Mouse (Mus musculus) thymus, adult 2 months (tissue): ENCODE results near the gene Smad3. TPM values are rescaled to one million over a fixed set of nuclear protein-coding genes. Genes with fewer than 3 reads are reported as not detected.

ENCODE experiments used
- DNase-seq: peaks from one replicate; pipeline ENCODE4 v3.0.0; 2021
- H3K27ac ChIP-seq: fragments of 200-500 bp; 2 replicates; pipeline ENCODE4 v1.5.1; 2012; ENCODE audit warnings: low read length, control low read depth; ENCODE audit not compliant: control insufficient read depth, insufficient read depth
- H3K27me3 ChIP-seq: fragments of 200-500 bp; 2 replicates; pipeline ENCODE4 v1.6.1; 2012; ENCODE audit warnings: mild to moderate bottlenecking, low read length, moderate library complexity, mixed read lengths; ENCODE audit not compliant: control insufficient read depth, insufficient read depth
- H3K36me3 ChIP-seq: fragments of 200-500 bp; 2 replicates; pipeline ENCODE4 v1.6.1; 2012; ENCODE audit warnings: mild to moderate bottlenecking, low read length, moderate library complexity; ENCODE audit not compliant: control insufficient read depth, insufficient read depth
- H3K4me1 ChIP-seq: fragments of 200-500 bp; replicated peaks from 2 replicates; pipeline ENCODE4 v1.6.1; 2012; ENCODE audit warnings: low read length; ENCODE audit not compliant: control insufficient read depth, insufficient read depth
- H3K4me3 ChIP-seq: fragments of 200-500 bp; 2 replicates; pipeline ENCODE4 v1.5.1; 2012; ENCODE audit warnings: mild to moderate bottlenecking, low read length, control low read depth, moderate library complexity; ENCODE audit not compliant: control insufficient read depth, insufficient read depth
- CTCF ChIP-seq: fragments of 200-500 bp; IDR thresholded peaks from 2 replicates; pipeline ENCODE4 v1.5.1; 2012; ENCODE audit warnings: mild to moderate bottlenecking, control low read depth, low read length, moderate library complexity, borderline replicate concordance; ENCODE audit not compliant: control insufficient read depth, poor library complexity, insufficient read depth; ENCODE audit errors: extremely low read depth
- POLR2A ChIP-seq: fragments of 200-500 bp; IDR thresholded peaks from 2 replicates; pipeline ENCODE4 v1.6.1; 2012; ENCODE audit warnings: mild to moderate bottlenecking, low read length, control low read depth, moderate library complexity; ENCODE audit not compliant: control insufficient read depth, poor library complexity, insufficient read depth; ENCODE audit errors: extremely low read depth
- WGBS: fragments of 180-500 bp; shearing (Covaris S2); methylation state at CpG from one replicate; pipeline ENCODE4 v1.1.7; 2018; 5-methylcytosine and 5-hydroxymethylcytosine counted together
- polyA plus RNA-seq: library from polyadenylated mRNA; depleted of rRNA; stranded (reverse); fragments of >200 nt; gene quantifications from 2 replicates; pipeline ENCODE4 v1.2.3, GENCODE M21; 2012

Smad3 gene
- polyA plus RNA-seq, 1 experiment, result 63.4 TPM

GRCm38 (mm10) chr9:63664792-63665646 lies 92.8 kb downstream of the Smad3 start:
- no peak for DNase-seq

GRCm38 (mm10) chr9:63664300-63664745 lies 93.5 kb downstream of the Smad3 start:
- 82% methylated on average over 2 of the region's 2 CpGs for WGBS
- TF ChIP-seq CTCF (no peak), POLR2A (no peak)
- Histone ChIP-seq H3K27ac (no peak overlapping the region), H3K4me3 (no peak overlapping the region), H3K36me3 (no peaks in the 10 kb centered on the region; the same call in 1 of the 2 replicates), H3K27me3 (no peaks in the 10 kb centered on the region), H3K4me1 (no peaks in the 10 kb centered on the region; the same call in 1 of the 2 replicates)
- DNase-seq, result no peak

More at GRCm38 (mm10) chr9:63664792-63665646, 92.8 kb downstream of the Smad3 start:
- 85% methylated on average over 13 of the region's 13 CpGs for WGBS
- no peak for TF ChIP-seq CTCF
- TF ChIP-seq POLR2A, result no peak
- Histone ChIP-seq H3K4me3 (no peak overlapping the region), H3K27ac (no peak overlapping the region), H3K27me3 (no peaks in the 10 kb centered on the region), H3K36me3 (no peaks in the 10 kb centered on the region; the same call in 1 of the 2 replicates), H3K4me1 (no peaks in the 10 kb centered on the region; the same call in 1 of the 2 replicates)

- Histone ChIP-seq H3K27me3 (no peaks in the 10 kb centered on the region), H3K36me3 (no peaks in the 10 kb centered on the region; the same call in 1 of the 2 replicates), H3K27ac (no peak overlapping the region), H3K4me1 (no peaks in the 10 kb centered on the region; the same call in 1 of the 2 replicates), H3K4me3 (no peak overlapping the region)
- WGBS, result 94% methylated on average over 10 of the region's 10 CpGs
- no peak for DNase-seq
- no peak for TF ChIP-seq POLR2A
- no peak for TF ChIP-seq CTCF
These were observed 94.6 kb downstream of the Smad3 start for GRCm38 (mm10) chr9:63663222-63663621.

DNA sequence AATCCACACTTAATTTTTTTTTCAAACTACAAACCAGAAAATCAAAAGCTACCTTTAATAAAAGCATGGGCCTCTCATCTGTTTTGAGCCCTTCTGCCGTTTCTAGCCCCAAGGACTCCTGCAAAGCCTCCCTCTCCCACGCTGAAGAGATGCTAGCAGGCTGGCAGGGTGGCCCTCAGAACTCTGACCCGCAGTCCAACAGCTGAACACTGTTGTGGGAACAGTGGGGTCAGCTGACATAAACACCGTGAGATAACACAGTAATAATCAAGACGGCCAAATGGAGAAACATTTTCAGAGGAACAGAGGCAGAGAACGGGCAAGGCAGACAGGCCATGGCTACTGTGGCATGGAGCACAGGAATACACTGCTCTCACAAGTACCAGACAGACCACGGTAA lies 95.0 kb downstream of the Smad3 start:
- 98% methylated on average over 7 of the region's 7 CpGs for WGBS
- Histone ChIP-seq H3K27ac (no peak overlapping the region), H3K4me1 (no peaks in the 10 kb centered on the region; the same call in 1 of the 2 replicates), H3K27me3 (no peaks in the 10 kb centered on the region), H3K4me3 (no peak overlapping the region), H3K36me3 (no peaks in the 10 kb centered on the region; the same call in 1 of the 2 replicates)
- no peak for TF ChIP-seq POLR2A
- no peak for TF ChIP-seq CTCF
- DNase-seq, result no peak

GRCm38 (mm10) chr9:63660691-63661090 lies 97.1 kb downstream of the Smad3 start:
- no peaks in the 10 kb centered on the region; the same call in 1 of the 2 replicates for H3K36me3 ChIP-seq
- TF ChIP-seq CTCF (no peak), POLR2A (no peak)
- H3K27me3 ChIP-seq, result no peaks in the 10 kb centered on the region
- no peak for DNase-seq
- no peaks in the 10 kb centered on the region; the same call in 1 of the 2 replicates for H3K4me1 ChIP-seq
- H3K27ac ChIP-seq, result no peak overlapping the region
- WGBS, result 99% methylated on average over 3 of the region's 3 CpGs
- no peak overlapping the region for H3K4me3 ChIP-seq

DNA sequence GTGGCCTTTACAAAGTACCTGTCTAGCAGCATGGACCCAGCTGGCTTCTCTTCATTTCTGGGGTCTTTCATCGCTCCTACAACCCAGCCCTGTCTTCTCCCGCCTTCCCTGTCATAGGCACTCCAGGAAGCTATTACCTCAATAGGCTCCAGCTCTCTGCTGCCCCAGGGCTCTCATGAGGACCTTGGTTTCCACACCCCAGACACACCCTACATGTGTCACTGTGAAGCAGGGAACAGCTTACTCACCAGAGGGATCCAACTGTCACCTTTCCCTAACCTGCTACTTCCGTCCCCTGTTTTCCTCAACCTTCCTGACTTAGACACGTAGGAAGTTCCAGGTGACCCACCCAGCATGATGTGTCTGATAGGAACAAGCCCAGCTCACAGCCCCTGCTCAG lies 97.7 kb downstream of the Smad3 start:
- Histone ChIP-seq H3K4me3 (no peak overlapping the region), H3K27ac (no peak overlapping the region), H3K4me1 (no peaks in the 10 kb centered on the region), H3K27me3 (no peaks in the 10 kb centered on the region), H3K36me3 (no peaks in the 10 kb centered on the region; the same call in none of the 2 replicates)
- WGBS, result 99% methylated on average over 4 of the region's 4 CpGs
- DNase-seq, result no peak
- TF ChIP-seq POLR2A (no peak), CTCF (no peak)
